Mouse (Mus musculus): ENCODE results near the gene Ceacam3.
"Not testable (repeated sequence)": the region's sequence is repeated elsewhere in the genome, so short reads cannot be mapped to it uniquely, and the experiment has no call there.

Ceacam3 gene

DNA sequence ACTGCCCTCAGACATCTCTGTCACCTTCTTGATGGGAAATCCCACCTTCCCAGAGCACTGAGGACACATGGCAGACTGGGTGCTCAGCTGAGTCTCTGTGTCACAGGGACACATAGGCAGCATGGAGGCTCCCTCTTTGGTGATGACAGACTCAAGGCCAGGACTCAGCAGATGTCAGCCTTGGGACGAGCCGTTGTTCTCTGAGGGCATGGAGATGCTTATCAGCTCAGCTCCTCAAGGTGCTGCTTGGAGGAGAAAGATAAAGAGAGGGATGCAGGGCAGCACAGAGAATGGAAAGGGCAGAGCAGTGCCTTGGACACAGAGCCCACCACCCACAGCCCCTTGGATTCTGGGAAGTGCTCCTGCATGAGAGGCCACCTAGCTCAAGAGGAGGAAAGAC lies at the start of gene Ceacam3:
Gene Ceacam3 (plus strand): TSS at position 352 of the 400 bp plus-strand sequence.
- DNase-seq (ENCODE audit: low spot score in 2 of 2): no peak

DNA sequence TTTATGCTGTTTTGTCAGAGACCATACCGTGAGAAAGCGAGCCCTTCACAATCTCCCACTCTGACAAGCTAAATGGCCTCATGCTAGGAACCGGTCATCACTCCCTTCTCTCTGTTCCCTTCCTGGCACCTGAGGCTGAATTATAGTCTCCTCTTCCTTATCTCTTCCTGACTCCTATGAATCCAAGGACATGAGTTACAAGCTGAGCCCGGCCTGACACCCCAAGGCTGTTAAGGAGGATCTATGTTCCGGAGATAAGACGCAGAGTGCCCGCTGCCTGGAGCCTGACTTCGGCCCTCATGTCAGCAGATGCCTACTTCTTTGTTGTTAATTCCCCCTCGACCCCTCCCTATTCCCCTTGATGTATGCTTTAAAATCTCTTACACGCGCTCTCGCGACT lies 48.5 kb upstream of the Ceacam3 start:
- not testable (repeated sequence) for DNase-seq (ENCODE audit: low spot score in 2 of 2)

DNA sequence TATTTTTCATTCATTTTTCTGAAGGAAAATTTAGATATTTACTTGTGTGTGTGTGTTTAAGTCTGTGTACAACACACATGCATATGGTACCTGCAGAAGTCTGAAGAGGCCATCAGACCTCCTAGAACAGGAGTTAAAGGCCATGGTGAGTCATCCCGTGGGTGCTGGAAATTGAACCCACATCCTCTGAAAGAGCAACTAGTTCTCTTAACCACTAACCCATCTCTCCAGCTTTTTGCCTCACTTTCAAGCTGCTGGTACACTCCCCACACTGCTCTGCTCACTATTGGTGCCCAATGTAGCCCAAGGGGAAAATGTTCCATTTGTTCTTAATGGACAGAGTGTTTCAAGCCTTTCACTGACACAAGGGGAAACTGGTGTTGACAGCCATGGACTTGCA lies 14.8 kb upstream of the Ceacam3 start:
- DNase-seq (ENCODE audit: low spot score in 2 of 2): no peak

DNA sequence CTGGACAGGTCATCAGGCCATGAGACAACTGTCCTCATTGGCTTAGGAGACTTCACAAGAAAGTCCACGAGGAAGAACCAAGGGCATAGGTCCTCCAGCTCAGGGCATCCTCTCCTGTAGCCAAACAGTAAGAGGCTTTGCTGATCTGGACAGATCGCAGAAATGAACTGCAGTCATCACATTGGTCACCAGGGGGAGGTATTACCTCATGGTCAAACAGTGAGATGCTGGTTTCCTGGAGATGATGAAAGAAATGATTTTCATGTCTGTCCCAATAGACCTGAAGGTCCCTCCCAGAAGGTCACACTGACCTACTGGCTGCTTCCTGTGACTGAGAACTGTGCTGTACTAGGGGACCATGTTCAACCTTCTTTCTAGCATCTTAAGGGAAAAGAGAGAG lies 5.6 kb downstream of the Ceacam3 start:
- DNase-seq (ENCODE audit: low spot score in 2 of 2): peak; percentile 17 to 37

DNA sequence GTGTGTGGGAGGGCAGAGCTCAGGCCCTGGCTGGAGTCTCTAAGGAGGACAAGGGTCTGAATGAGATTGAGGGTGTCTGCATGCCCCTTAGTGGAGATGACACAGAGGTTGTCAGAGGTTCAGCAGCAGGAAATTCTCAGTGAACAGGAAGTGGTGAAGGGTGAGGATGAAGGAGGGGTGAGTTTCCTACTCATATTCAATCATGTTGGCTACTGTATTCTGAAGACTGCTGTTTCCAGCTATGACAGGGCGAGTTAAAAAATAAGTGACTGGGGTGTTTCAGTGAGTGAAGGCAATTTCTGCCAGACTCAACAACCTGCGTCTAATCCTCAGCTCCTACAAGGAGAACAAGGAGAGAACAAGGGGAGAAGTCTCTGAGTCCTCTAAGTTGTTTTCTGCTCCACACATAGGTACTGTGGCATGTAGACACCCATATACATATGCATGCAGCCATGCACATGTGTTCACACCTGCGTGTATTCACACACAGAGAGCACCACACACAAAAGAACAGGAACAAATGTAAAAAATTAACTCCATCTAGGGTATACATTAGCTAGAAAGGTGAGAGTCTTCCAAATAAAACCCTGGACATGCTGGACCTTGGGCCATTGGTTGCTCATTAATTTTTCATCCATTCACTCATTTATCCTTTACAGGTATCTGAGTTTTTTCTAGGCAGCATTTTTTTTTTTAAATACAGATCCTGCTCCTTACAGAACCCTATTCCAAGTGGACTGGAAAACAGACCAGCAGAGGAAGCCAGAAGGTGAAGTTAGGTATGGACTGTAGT lies 7.0 kb downstream of the Ceacam3 start:
- DNase-seq (ENCODE audit: low spot score in 2 of 2): no peak

DNA sequence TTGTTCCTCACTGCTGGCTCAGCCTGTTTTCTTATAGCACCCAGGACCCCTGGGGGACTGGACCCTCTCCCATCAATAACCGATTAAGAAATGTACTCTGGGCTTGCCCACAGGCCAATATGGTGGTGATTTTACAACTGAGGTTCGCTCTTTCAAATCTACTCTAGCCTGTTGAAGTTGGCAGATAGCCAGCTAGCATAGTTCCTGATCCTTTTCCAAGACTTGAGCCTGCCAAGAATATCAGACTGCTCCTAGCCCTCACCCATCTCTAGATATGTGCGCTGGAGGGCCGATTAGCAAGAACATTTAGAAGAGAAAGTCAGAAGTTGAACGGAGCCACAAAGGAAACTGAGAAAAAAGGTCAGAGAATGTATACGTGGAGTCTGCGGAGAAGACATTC lies 8.9 kb downstream of the Ceacam3 start:
- DNase-seq (ENCODE audit: low spot score in 2 of 2): no peak

DNA sequence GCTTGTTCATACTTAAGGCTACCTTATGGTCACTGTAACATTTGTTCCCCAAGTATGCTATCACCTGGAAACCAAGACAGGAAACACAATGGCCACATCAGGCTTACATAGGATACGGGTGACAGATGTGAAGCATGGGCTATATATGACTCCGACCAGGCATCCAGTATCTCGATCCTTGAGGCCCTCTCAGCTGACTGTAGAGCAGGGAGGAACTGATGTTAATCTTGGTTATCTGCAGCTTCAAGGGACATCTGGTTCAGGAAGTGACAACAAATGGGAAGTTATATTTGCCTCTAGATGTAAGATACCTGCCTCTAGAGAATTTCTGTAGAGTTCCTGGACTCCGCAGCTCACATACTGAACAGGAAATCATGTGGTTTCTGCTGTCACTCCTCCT lies 21.7 kb downstream of the Ceacam3 start:
- no peak for DNase-seq (ENCODE audit: low spot score in 2 of 2)

DNA sequence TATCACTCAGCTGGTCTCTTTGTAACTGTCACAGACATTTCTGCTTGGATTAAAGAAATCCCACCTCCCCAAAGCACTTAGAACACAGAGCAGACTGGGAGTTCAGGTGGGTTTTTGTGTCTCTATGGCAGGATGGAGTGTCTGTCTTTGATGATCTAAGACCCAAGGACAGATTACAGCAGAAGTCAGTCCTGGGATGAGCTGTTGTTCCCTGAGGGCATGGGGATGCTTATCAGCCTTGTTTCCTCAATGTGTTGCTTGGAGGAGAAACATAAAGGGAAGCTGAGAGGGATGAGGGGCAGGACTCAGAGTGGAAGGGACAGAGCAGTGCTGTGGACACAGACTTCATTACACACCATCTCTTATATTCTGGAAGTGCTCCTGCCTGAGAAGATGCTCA lies 53.1 kb downstream of the Ceacam3 start, which contains the start of gene Psg29:
Gene Psg29 (plus strand): TSS at position 301 of the 400 bp plus-strand sequence.
- DNase-seq (ENCODE audit: low spot score in 2 of 2): no peak

DNA sequence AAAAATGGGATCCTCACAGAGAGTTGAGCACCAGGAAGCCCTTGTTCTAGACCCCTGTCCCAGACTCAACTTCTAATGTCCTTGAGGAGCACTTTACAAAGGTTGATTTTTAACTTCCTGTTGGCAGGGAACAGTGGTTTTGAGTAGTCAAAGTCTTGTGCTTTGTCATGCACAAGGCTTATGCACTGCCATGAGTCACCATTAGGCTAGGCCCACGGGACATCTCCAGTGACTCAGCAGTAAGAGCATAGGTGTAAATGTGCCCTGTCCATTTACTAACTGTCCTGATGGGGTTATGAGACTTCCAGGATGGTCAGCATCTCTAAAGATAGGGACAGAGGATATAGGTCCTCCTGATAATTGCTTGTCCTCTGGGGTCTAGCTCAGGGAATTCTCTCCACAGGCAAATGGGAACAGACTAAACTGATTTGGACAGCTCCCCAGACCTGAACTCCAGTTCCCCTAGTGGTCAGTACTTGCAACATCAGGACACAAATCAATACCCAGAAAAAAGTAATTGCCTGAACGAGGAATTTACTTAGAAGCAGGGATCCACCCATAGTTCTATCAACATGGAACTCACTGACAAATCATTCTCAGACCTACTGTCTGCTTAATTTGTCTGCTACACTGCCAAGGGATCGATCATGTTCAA lies 55.6 kb downstream of the Ceacam3 start:
- no peak for DNase-seq (ENCODE audit: low spot score in 2 of 2)

Measured in thymus, postnatal 10 days (tissue).